In the genomic region with DNA sequence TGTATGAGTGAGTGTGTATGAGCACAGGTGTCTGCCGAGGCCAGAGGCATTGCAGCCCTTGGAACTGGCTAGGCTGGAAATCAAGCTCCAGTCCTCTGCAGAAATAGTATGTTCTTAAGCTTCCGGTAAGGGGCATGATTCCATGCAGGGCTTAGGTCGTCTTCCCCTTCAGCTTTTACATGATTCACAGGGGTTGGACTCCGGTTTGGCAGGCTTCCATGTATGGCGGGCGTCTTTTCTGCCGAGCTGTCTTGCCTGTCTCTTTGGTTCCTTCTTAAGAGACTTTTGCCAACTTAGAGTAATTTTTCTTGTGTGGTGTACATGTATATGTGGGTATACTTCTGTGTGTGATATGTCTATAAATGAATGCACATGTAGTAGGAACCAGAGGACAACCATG, we compare ENCODE assay signal across 1 mouse cellular context.
TF ChIP-seq lines count a peak whose summit lies in the region.

No protein-coding gene starts in this region.

TF ChIP-seq in MEL, 35 proteins besides CTCF, POLR2A, EP300 and RAD21 (continued from another document):
- no peak for TF ChIP-seq NELFE (IDR thresholded peaks at IDR 0.05; ENCODE audit: low read depth, low read length)
- TF ChIP-seq GATA1 (IDR thresholded peaks at IDR 0.05; ENCODE audit: low read depth, low read length) = no peak
- TF ChIP-seq NRF1 (IDR thresholded peaks at IDR 0.05; ENCODE audit: insufficient read depth, low read depth, low read length, poor library complexity, severe bottlenecking) = no peak
- no peak for TF ChIP-seq MAX (IDR thresholded peaks at IDR 0.05; ENCODE audit: low read length)
- no peak for TF ChIP-seq SMC3 (IDR thresholded peaks at IDR 0.05; ENCODE audit: low read depth, low read length)
- TF ChIP-seq MYB (IDR thresholded peaks at IDR 0.05; ENCODE audit: low read depth, low read length) = no peak
